Mouse (Mus musculus) embryonic fibroblast, embryonic 13.5 days (primary cell): ENCODE data around the gene Olfr770.

ENCODE experiments used
- CTCF ChIP-seq: IDR thresholded peaks from 2 replicates; pipeline ENCODE4 v1.5.1; 2011; ENCODE audit warnings: mild to moderate bottlenecking, control low read depth, low read length, moderate library complexity, borderline replicate concordance; ENCODE audit not compliant: insufficient read depth
- POLR2A ChIP-seq: IDR thresholded peaks from 2 replicates; pipeline ENCODE4 v1.6.1; 2011; ENCODE audit warnings: low read depth, mild to moderate bottlenecking, control low read depth, low read length, moderate library complexity

DNA sequence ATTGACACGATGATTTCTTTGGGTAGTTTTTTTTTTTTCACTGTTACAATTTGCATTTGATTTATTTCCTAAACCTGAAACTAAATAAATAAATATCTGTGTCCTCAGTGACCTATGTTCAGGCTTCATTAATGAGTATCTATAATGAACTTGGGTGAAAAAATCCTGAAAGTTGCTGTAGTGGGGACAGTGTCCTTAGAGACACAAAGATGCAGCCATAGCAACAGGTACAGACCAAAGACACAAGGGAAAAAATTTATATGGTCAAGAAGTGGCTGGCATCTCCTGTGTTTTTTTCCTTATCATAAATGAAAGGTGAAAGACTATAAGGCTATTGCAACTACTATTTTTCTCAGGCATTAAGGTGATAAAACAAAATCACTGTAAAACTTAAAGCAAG lies 25.9 kb upstream of the Olfr770 start, which contains the start of gene Olfr771:
- TF ChIP-seq CTCF (no peak), POLR2A (no peak)
